Mouse (Mus musculus): ENCODE measurements around the gene Plekhn1.

Gene Plekhn1

GRCm38 (mm10) chr4:156234701-156235213 is at the start of gene Plekhn1:
TSS of gene Plekhn1 (minus strand) at chr4:156234857.
- DNase-seq = peak; percentile 87 to 88

GRCm38 (mm10) chr4:156255078-156255839 is 20.6 kb upstream of the Plekhn1 start, which contains the start of gene Samd11:
TSS of gene Samd11 (minus strand) at chr4:156255657.
- DNase-seq = no peak

GRCm38 (mm10) chr4:156254361-156255077 is 19.9 kb upstream of the Plekhn1 start:
- DNase-seq = peak in 1 of 2 experiments; percentile 17

GRCm38 (mm10) chr4:156253043-156253442 is 18.4 kb upstream of the Plekhn1 start:
- no peak for DNase-seq

GRCm38 (mm10) chr4:156252619-156253018 is 18.0 kb upstream of the Plekhn1 start:
- DNase-seq = no peak

GRCm38 (mm10) chr4:156252140-156252539 is 17.5 kb upstream of the Plekhn1 start:
- no peak for DNase-seq

GRCm38 (mm10) chr4:156251081-156251480 is 16.4 kb upstream of the Plekhn1 start:
- DNase-seq = no peak

GRCm38 (mm10) chr4:156249567-156249966 is 14.9 kb upstream of the Plekhn1 start:
- no peak for DNase-seq

GRCm38 (mm10) chr4:156236651-156237447 is 2.2 kb upstream of the Plekhn1 start:
- DNase-seq = peak; percentile 44 to 52

GRCm38 (mm10) chr4:156235808-156236533 is 1.3 kb upstream of the Plekhn1 start, which contains the start of gene Noc2l:
TSS of gene Noc2l (plus strand) at chr4:156236010.
- DNase-seq = peak; percentile 95

GRCm38 (mm10) chr4:156235360-156235770 is 708 bp upstream of the Plekhn1 start:
- peak; percentile 53 for DNase-seq

GRCm38 (mm10) chr4:156234021-156234501 is 596 bp downstream of the Plekhn1 start:
- peak; percentile 57 to 59 for DNase-seq

GRCm38 (mm10) chr4:156228393-156229024 is 6.1 kb downstream of the Plekhn1 start:
- DNase-seq = no peak

GRCm38 (mm10) chr4:156227752-156228392 is 6.8 kb downstream of the Plekhn1 start:
- peak; percentile 51 to 59 for DNase-seq

GRCm38 (mm10) chr4:156224276-156224675 is 10.4 kb downstream of the Plekhn1 start:
- no peak for DNase-seq

GRCm38 (mm10) chr4:156219936-156220335 is 14.7 kb downstream of the Plekhn1 start:
- no peak for DNase-seq

GRCm38 (mm10) chr4:156217838-156218237 is 16.8 kb downstream of the Plekhn1 start:
- DNase-seq = peak; percentile 39 to 44

GRCm38 (mm10) chr4:156217022-156217669 is 17.5 kb downstream of the Plekhn1 start:
- DNase-seq = peak in 1 of 2 experiments; percentile 25

- DNase-seq = no peak
Measured at GRCm38 (mm10) chr4:156216196-156216595, 18.5 kb downstream of the Plekhn1 start.

- DNase-seq = peak; percentile 74 to 89
Measured at GRCm38 (mm10) chr4:156215649-156216048, 19.0 kb downstream of the Plekhn1 start, which contains the start of gene Perm1. TSS of gene Perm1 (plus strand) at chr4:156215868.

Measured in cerebellum, postnatal 14 days (tissue).